Comparison of ENCODE assay signal across 17 mouse cellular contexts in the genomic region with DNA sequence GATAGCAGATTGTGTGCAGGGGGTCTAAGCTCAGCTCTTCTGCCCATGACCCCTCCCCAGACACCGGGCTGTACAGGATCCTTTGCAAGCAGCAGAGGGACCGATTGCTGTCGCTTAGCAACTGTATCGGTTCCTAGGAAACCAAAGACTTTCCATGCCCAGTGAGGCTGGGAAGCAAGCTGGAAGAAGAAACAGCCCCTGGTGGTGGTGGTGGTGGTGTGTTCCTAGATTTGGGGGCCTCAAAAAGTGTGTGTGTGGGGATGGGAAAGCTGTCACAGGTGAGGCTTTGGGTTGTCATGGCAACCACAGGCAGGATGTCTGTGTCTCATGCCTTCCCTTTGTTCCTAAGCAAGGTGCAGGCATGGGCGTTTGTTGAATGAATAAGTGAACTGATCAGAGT. TPM values are rescaled to one million over a fixed set of nuclear protein-coding genes. Genes with fewer than 3 reads are reported as not detected.
DNase-seq lines count a peak whose midpoint lies in the region; ATAC-seq and TF ChIP-seq lines count a peak whose summit lies in the region.
"Had no signal": no experiment of that assay in that cellular context is flagged by ENCODE, and none has a peak within 500 bp of the region (broad histone marks: within the 10 kb centered on the region; RNA-seq: fewer than 3 reads in every experiment).

No protein-coding gene starts in this region.

- no peak overlapping the region for H3K4me2 ChIP-seq in neural tube, embryonic 13.5 days
- 0 out of 2 replicates have a peak overlapping the region, but pooled peaks have one; percentile 8 for H3K4me2 ChIP-seq in midbrain, embryonic 16.5 days (ENCODE audit: low read length)
- H3K4me2 ChIP-seq: heart, embryonic 15.5 days; intestine, embryonic 15.5 days; lung, embryonic 15.5 days; midbrain, embryonic 12.5 days had no signal

- no peak for TF ChIP-seq POLR2A in brain, embryonic 14.5 days (IDR thresholded peaks at IDR 0.05; ENCODE audit: borderline replicate concordance, extremely low read depth, insufficient read depth, insufficient read length, poor library complexity, severe bottlenecking)

- ATAC-seq in neural tube, embryonic 13.5 days (ENCODE audit: low read depth), result 0 out of 2 replicates have a peak, but pooled peaks have one; percentile 29
- ATAC-seq in midbrain, embryonic 16.5 days, result peak; percentile 73
- ATAC-seq: intestine, embryonic 15.5 days had no signal

- WGBS in neural tube, embryonic 13.5 days, result 29% methylated on average over 5 of the region's 5 CpGs
- WGBS in midbrain, embryonic 16.5 days, result 11% methylated on average over 5 of the region's 5 CpGs

- H3K4me1 ChIP-seq in neural tube, embryonic 13.5 days (replicated peaks), result 0 out of 2 replicates have a peak, but pooled peaks cover 3% of the 10 kb centered on the region
- peaks cover 14% of the 10 kb centered on the region for H3K4me1 ChIP-seq in midbrain, embryonic 16.5 days (ENCODE audit: control insufficient read depth, insufficient read depth, low read length)
- H3K4me1 ChIP-seq: heart, embryonic 15.5 days; intestine, embryonic 15.5 days; lung, embryonic 15.5 days had no signal

- H3K4me3 ChIP-seq in neural tube, embryonic 13.5 days, result no peak overlapping the region
- no peak overlapping the region for H3K4me3 ChIP-seq in midbrain, embryonic 16.5 days (ENCODE audit: low read depth, low read length)
- H3K4me3 ChIP-seq: heart, embryonic 15.5 days; intestine, embryonic 15.5 days; lung, embryonic 15.5 days; midbrain, embryonic 12.5 days had no signal

- H3K36me3 ChIP-seq in neural tube, embryonic 13.5 days, result no peaks in the 10 kb centered on the region
- H3K36me3 ChIP-seq in midbrain, embryonic 16.5 days (ENCODE audit: control insufficient read depth, insufficient read depth, low read length), result no peaks in the 10 kb centered on the region
- H3K36me3 ChIP-seq: heart, embryonic 15.5 days; intestine, embryonic 15.5 days; lung, embryonic 15.5 days; midbrain, embryonic 12.5 days had no signal

- peaks cover 12% of the 10 kb centered on the region for H3K27me3 ChIP-seq in neural tube, embryonic 13.5 days
- H3K27me3 ChIP-seq in midbrain, embryonic 16.5 days (ENCODE audit: control insufficient read depth, insufficient read depth, low read depth, low read length), result no peaks in the 10 kb centered on the region
- H3K27me3 ChIP-seq: intestine, embryonic 15.5 days had no signal

- no peak overlapping the region for H3K9ac ChIP-seq in neural tube, embryonic 13.5 days
- peak overlapping the region; percentile 28; the same call in 1 of the 2 replicates for H3K9ac ChIP-seq in midbrain, embryonic 16.5 days (ENCODE audit: low read depth, low read length)
- H3K9ac ChIP-seq: heart, embryonic 15.5 days; intestine, embryonic 15.5 days; lung, embryonic 15.5 days; midbrain, embryonic 12.5 days had no signal

- no peak overlapping the region for H3K27ac ChIP-seq in neural tube, embryonic 13.5 days (replicated peaks)
- peak overlapping the region; percentile 92 for H3K27ac ChIP-seq in midbrain, embryonic 16.5 days (ENCODE audit: low read length)
- H3K27ac ChIP-seq: heart, embryonic 15.5 days; intestine, embryonic 15.5 days; lung, embryonic 15.5 days; midbrain, embryonic 12.5 days had no signal

- TF ChIP-seq CTCF in brain, embryonic 14.5 days (IDR thresholded peaks at IDR 0.05; ENCODE audit: borderline replicate concordance, extremely low read depth, insufficient read depth, insufficient read length), result no peak

- DNase-seq in frontal cortex, postnatal 10 days (ENCODE audit: low spot score in 2 of 2), result peak; percentile 60 to 64
- DNase-seq in frontal cortex, postnatal 25 days (ENCODE audit: low spot score in 2 of 2), result no peak
- DNase-seq in neural tube, embryonic 10.5 days (ENCODE audit: extremely low spot score, low spot score), result no peak
- peak; percentile 84 for DNase-seq in brain, embryonic 14.5 days (ENCODE audit: low read depth)
- no peak for DNase-seq in kidney, adult 9 months
- DNase-seq in spleen, postnatal 10 days (ENCODE audit: low spot score in 2 of 2), result no peak
- DNase-seq: adrenal gland, postnatal 10 days; cerebellum, adult 18-20 months; kidney, postnatal 36 days had no signal

- H3K9me3 ChIP-seq in neural tube, embryonic 13.5 days, result no peaks in the 10 kb centered on the region
- H3K9me3 ChIP-seq in midbrain, embryonic 16.5 days (replicated peaks; ENCODE audit: control insufficient read depth, low read length, poor library complexity, severe bottlenecking), result no peaks in the 10 kb centered on the region
- H3K9me3 ChIP-seq: heart, embryonic 15.5 days; intestine, embryonic 15.5 days; lung, embryonic 15.5 days; midbrain, embryonic 12.5 days had no signal

RNA-seq across cellular contexts. Expression of a gene that starts 12.2 kb away (rescaled TPM):
- polyA plus RNA-seq in neural tube, embryonic 13.5 days (2015; fragmentation: Nextera tagmentation; extraction: Ambion mirVana), result 0.31 TPM in 1 of 2 replicates, not detected in the other
- 1.00 and 2.8 TPM in 2 replicates for polyA plus RNA-seq in brain, embryonic 14.5 days (2012; rRNA removed)
- polyA plus RNA-seq in midbrain, embryonic 16.5 days (2015; fragmentation: Nextera tagmentation; extraction: Ambion mirVana), result 2.4 and 4.9 TPM in 2 replicates
- polyA plus RNA-seq: C2C12; midbrain, embryonic 12.5 days had no signal

RNA-seq across cellular contexts. Expression of a gene that starts 26.8 kb away (rescaled TPM):
- polyA plus RNA-seq in neural tube, embryonic 13.5 days (2015; fragmentation: Nextera tagmentation; extraction: Ambion mirVana), result not detected in 2 replicates
- polyA plus RNA-seq in brain, embryonic 14.5 days (2012; rRNA removed), result 0.18 and 0.30 TPM in 2 replicates
- 0.47 and 1.2 TPM in 2 replicates for polyA plus RNA-seq in midbrain, embryonic 16.5 days (2015; fragmentation: Nextera tagmentation; extraction: Ambion mirVana)
- polyA plus RNA-seq: C2C12; heart, embryonic 15.5 days; intestine, embryonic 15.5 days; limb, embryonic 14.5 days; midbrain, embryonic 12.5 days had no signal

RNA-seq across cellular contexts. Expression of a gene that starts 48.3 kb away (rescaled TPM):
- 44.6 and 45.7 TPM in 2 replicates for polyA plus RNA-seq in neural tube, embryonic 13.5 days (2015; fragmentation: Nextera tagmentation; extraction: Ambion mirVana)
- 42.7 and 49.7 TPM in 2 replicates for polyA plus RNA-seq in brain, embryonic 14.5 days (2012; rRNA removed)
- 38.7 and 39.9 TPM in 2 replicates for polyA plus RNA-seq in midbrain, embryonic 16.5 days (2015; fragmentation: Nextera tagmentation; extraction: Ambion mirVana)

RNA-seq across cellular contexts. Expression of a gene that starts 48.4 kb away (rescaled TPM):
- polyA plus RNA-seq in neural tube, embryonic 13.5 days (2015; fragmentation: Nextera tagmentation; extraction: Ambion mirVana), result 19.9 and 25.1 TPM in 2 replicates
- polyA plus RNA-seq in brain, embryonic 14.5 days (2012; rRNA removed), result 32.8 and 38.1 TPM in 2 replicates
- 27.2 and 33.1 TPM in 2 replicates for polyA plus RNA-seq in midbrain, embryonic 16.5 days (2015; fragmentation: Nextera tagmentation; extraction: Ambion mirVana)

RNA-seq across cellular contexts. Expression of a gene that starts 50.9 kb away (rescaled TPM):
- 37.3 and 39.6 TPM in 2 replicates for polyA plus RNA-seq in neural tube, embryonic 13.5 days (2015; fragmentation: Nextera tagmentation; extraction: Ambion mirVana)
- 119 and 150 TPM in 2 replicates for polyA plus RNA-seq in brain, embryonic 14.5 days (2012; rRNA removed)
- polyA plus RNA-seq in midbrain, embryonic 16.5 days (2015; fragmentation: Nextera tagmentation; extraction: Ambion mirVana), result 49.6 and 50.2 TPM in 2 replicates
- polyA plus RNA-seq: C2C12 had no signal

Comparison
In these comparisons a context has a peak if more than half of its experiments do, and no peak if none do; other contexts are left out.
1. DNase-seq: peak in frontal cortex, postnatal 10 days (2 of 2) and brain, embryonic 14.5 days (single experiment); none in frontal cortex, postnatal 25 days (0 of 2), neural tube, embryonic 10.5 days (single experiment), kidney, adult 9 months (single experiment) and spleen, postnatal 10 days (0 of 2).